Mouse (Mus musculus) lung, embryonic 15.5 days (tissue): ENCODE results near the gene Ppcdc. TPM values are rescaled to one million over a fixed set of nuclear protein-coding genes. Genes with fewer than 3 reads are reported as not detected.
"Not testable (repeated sequence)": the region's sequence is repeated elsewhere in the genome, so short reads cannot be mapped to it uniquely, and the experiment has no call there.

ENCODE experiments used
- ATAC-seq: fragments of 200-750 bp; cut with Nextera tagmentation; 2 replicates; pipeline ENCODE4 v1.8.0; 2017; ENCODE audit warnings: moderate number of reproducible peaks, borderline replicate concordance; ENCODE audit not compliant: low FRiP score, low TSS enrichment; ENCODE audit errors: extremely low read depth
- H3K27ac ChIP-seq: fragments of 300-500 bp; sonication (generic); 2 replicates; pipeline ENCODE4 v1.5.1; 2015; ENCODE audit warnings: moderate library complexity, mild to moderate bottlenecking, inconsistent platforms
- H3K27me3 ChIP-seq: fragments of 300-500 bp; sonication (generic); 2 replicates; pipeline ENCODE4 v1.6.1; 2015; ENCODE audit warnings: inconsistent platforms
- H3K36me3 ChIP-seq: fragments of 300-500 bp; sonication (generic); 2 replicates; pipeline ENCODE4 v1.6.1; 2015; ENCODE audit warnings: inconsistent platforms
- H3K4me1 ChIP-seq: fragments of 300-500 bp; sonication (generic); 2 replicates; pipeline ENCODE4 v1.6.1; 2015; ENCODE audit warnings: inconsistent platforms
- H3K4me2 ChIP-seq: fragments of 300-500 bp; sonication (generic); 2 replicates; pipeline ENCODE4 v1.6.1; 2015; ENCODE audit warnings: inconsistent platforms, mild to moderate bottlenecking, moderate library complexity
- H3K4me3 ChIP-seq: fragments of 300-500 bp; sonication (generic); 2 replicates; pipeline ENCODE4 v1.5.1; 2015; ENCODE audit warnings: mild to moderate bottlenecking, inconsistent platforms
- H3K9ac ChIP-seq: fragments of 300-500 bp; sonication (generic); 2 replicates; pipeline ENCODE4 v1.6.1; 2015; ENCODE audit warnings: inconsistent platforms
- H3K9me3 ChIP-seq: fragments of 300-500 bp; sonication (generic); 2 replicates; pipeline ENCODE4 v1.6.1; 2016; ENCODE audit warnings: inconsistent platforms
- WGBS: fragments of 180-500 bp; shearing (Covaris S2); methylation state at CpG from one replicate; pipeline ENCODE4 v1.1.7; 2015; 5-methylcytosine and 5-hydroxymethylcytosine counted together
- polyA plus RNA-seq: library from polyadenylated mRNA; unstranded; fragments of >200 nt; fragmentation: Nextera tagmentation; extraction: Ambion mirVana; gene quantifications from 2 replicates; pipeline ENCODE4 v1.2.1, GENCODE M21; 2015

The Ppcdc gene
- polyA plus RNA-seq, 1 experiment from 2014 or later = 27.5 TPM

GRCm38 (mm10) chr9:57427123-57427522 is 12.8 kb downstream of the Ppcdc start:
- not testable (repeated sequence) for H3K9ac ChIP-seq, H3K4me2 ChIP-seq, H3K27me3 ChIP-seq, H3K36me3 ChIP-seq, H3K4me3 ChIP-seq, H3K9me3 ChIP-seq, H3K27ac ChIP-seq, ATAC-seq
- H3K4me1 ChIP-seq = peaks cover 11% of the 10 kb centered on the region; the same call in 1 of the 2 replicates
- WGBS = 89% methylated on average over 4 of the region's 4 CpGs

- ATAC-seq = no peak
- Histone ChIP-seq H3K27ac (peak overlapping the region; percentile 12; the same call in 1 of the 2 replicates), H3K4me2 (no peak overlapping the region), H3K9me3 (no peaks in the 10 kb centered on the region), H3K4me1 (peaks cover 30% of the 10 kb centered on the region), H3K27me3 (no peaks in the 10 kb centered on the region; the same call in 1 of the 2 replicates), H3K36me3 (no peaks in the 10 kb centered on the region), H3K9ac (no peak overlapping the region), H3K4me3 (no peak overlapping the region)
- 58% methylated on average over 3 of the region's 3 CpGs for WGBS
Observed at GRCm38 (mm10) chr9:57425116-57425515, 14.8 kb downstream of the Ppcdc start.

GRCm38 (mm10) chr9:57424066-57424465 is 15.9 kb downstream of the Ppcdc start:
- H3K27me3 ChIP-seq = no peaks in the 10 kb centered on the region
- H3K4me1 ChIP-seq = peaks cover 41% of the 10 kb centered on the region
- 46% methylated on average over 6 of the region's 6 CpGs for WGBS
- H3K4me2 ChIP-seq = no peak overlapping the region
- H3K27ac ChIP-seq = no peak overlapping the region
- no peaks in the 10 kb centered on the region for H3K36me3 ChIP-seq
- H3K4me3 ChIP-seq = no peak overlapping the region
- H3K9me3 ChIP-seq = no peaks in the 10 kb centered on the region
- no peak for ATAC-seq
- no peak overlapping the region for H3K9ac ChIP-seq

GRCm38 (mm10) chr9:57421688-57422111 is 18.2 kb downstream of the Ppcdc start:
- 0 out of 2 replicates have a peak, but pooled peaks cover 3% of the 10 kb centered on the region for H3K27me3 ChIP-seq
- no peaks in the 10 kb centered on the region for H3K36me3 ChIP-seq
- H3K27ac ChIP-seq = peak overlapping the region; percentile 96
- no peaks in the 10 kb centered on the region for H3K9me3 ChIP-seq
- 28% methylated on average over 5 of the region's 5 CpGs for WGBS
- peaks cover 37% of the 10 kb centered on the region for H3K4me1 ChIP-seq
- no peak overlapping the region for H3K4me2 ChIP-seq
- ATAC-seq = no peak
- H3K9ac ChIP-seq = no peak overlapping the region
- H3K4me3 ChIP-seq = no peak overlapping the region

- peaks cover 37% of the 10 kb centered on the region for H3K4me1 ChIP-seq
- no peak; the same call in 1 of the 2 replicates for ATAC-seq
- WGBS = 9% methylated on average over 9 of the region's 9 CpGs
- no peak overlapping the region for H3K4me3 ChIP-seq
- H3K27me3 ChIP-seq = 0 out of 2 replicates have a peak, but pooled peaks cover 3% of the 10 kb centered on the region
- peak overlapping the region; percentile 45 for H3K4me2 ChIP-seq
- H3K27ac ChIP-seq = peak overlapping the region; percentile 96
- no peak overlapping the region for H3K9ac ChIP-seq
- H3K36me3 ChIP-seq = no peaks in the 10 kb centered on the region
- no peaks in the 10 kb centered on the region for H3K9me3 ChIP-seq
Observed at GRCm38 (mm10) chr9:57421121-57421571, 18.8 kb downstream of the Ppcdc start.

- Histone ChIP-seq H3K4me2 (peak overlapping the region; percentile 45), H3K9me3 (no peaks in the 10 kb centered on the region), H3K9ac (no peak overlapping the region), H3K36me3 (no peaks in the 10 kb centered on the region), H3K27ac (peak overlapping the region; percentile 96), H3K4me1 (peaks cover 37% of the 10 kb centered on the region), H3K27me3 (0 out of 2 replicates have a peak, but pooled peaks cover 3% of the 10 kb centered on the region), H3K4me3 (no peak overlapping the region; the same call in 1 of the 2 replicates)
- WGBS = 9% methylated on average over 20 of the region's 20 CpGs
- peak; percentile 96 for ATAC-seq
Observed at GRCm38 (mm10) chr9:57420321-57421120, 19.4 kb downstream of the Ppcdc start.

- H3K4me3 ChIP-seq = no peak overlapping the region
- no peaks in the 10 kb centered on the region for H3K9me3 ChIP-seq
- 0 out of 2 replicates have a peak, but pooled peaks cover 3% of the 10 kb centered on the region for H3K27me3 ChIP-seq
- 74% methylated on average over 16 of the region's 16 CpGs for WGBS
- peak overlapping the region; percentile 96 for H3K27ac ChIP-seq
- no peak overlapping the region for H3K9ac ChIP-seq
- ATAC-seq = no peak
- peaks cover 37% of the 10 kb centered on the region for H3K4me1 ChIP-seq
- no peaks in the 10 kb centered on the region for H3K36me3 ChIP-seq
- H3K4me2 ChIP-seq = peak overlapping the region; percentile 45
Observed at GRCm38 (mm10) chr9:57419521-57420267, 20.2 kb downstream of the Ppcdc start.

- ATAC-seq = no peak
- H3K9me3 ChIP-seq = no peaks in the 10 kb centered on the region
- no peaks in the 10 kb centered on the region for H3K36me3 ChIP-seq
- WGBS = 81% methylated on average over 8 of the region's 8 CpGs
- 0 out of 2 replicates have a peak, but pooled peaks cover 3% of the 10 kb centered on the region for H3K27me3 ChIP-seq
- no peak overlapping the region for H3K4me3 ChIP-seq
- H3K4me1 ChIP-seq = peaks cover 32% of the 10 kb centered on the region
- H3K4me2 ChIP-seq = no peak overlapping the region
- no peak overlapping the region for H3K9ac ChIP-seq
- no peak overlapping the region for H3K27ac ChIP-seq
Observed at GRCm38 (mm10) chr9:57417341-57417740, 22.6 kb downstream of the Ppcdc start.

- 82% methylated on average over 9 of the region's 9 CpGs for WGBS
- no peak for ATAC-seq
- H3K27ac ChIP-seq = no peak overlapping the region
Observed at GRCm38 (mm10) chr9:57407120-57407905, 32.6 kb downstream of the Ppcdc start.

GRCm38 (mm10) chr9:57406395-57406794 is 33.5 kb downstream of the Ppcdc start:
- Histone ChIP-seq H3K9ac (no peak overlapping the region), H3K36me3 (no peaks in the 10 kb centered on the region), H3K4me1 (no peaks in the 10 kb centered on the region), H3K27me3 (no peaks in the 10 kb centered on the region), H3K27ac (no peak overlapping the region), H3K4me2 (no peak overlapping the region), H3K4me3 (no peak overlapping the region), H3K9me3 (no peaks in the 10 kb centered on the region)
- WGBS = 87% methylated on average over 5 of the region's 5 CpGs
- no peak for ATAC-seq

More at GRCm38 (mm10) chr9:57407120-57407905, 32.6 kb downstream of the Ppcdc start:
- no peak overlapping the region for H3K4me3 ChIP-seq
- no peaks in the 10 kb centered on the region for H3K4me1 ChIP-seq
- no peak overlapping the region for H3K9ac ChIP-seq
- no peak overlapping the region for H3K4me2 ChIP-seq
- H3K9me3 ChIP-seq = no peaks in the 10 kb centered on the region
- H3K36me3 ChIP-seq = no peaks in the 10 kb centered on the region
- no peaks in the 10 kb centered on the region for H3K27me3 ChIP-seq

GRCm38 (mm10) chr9:57404036-57404435 is 35.9 kb downstream of the Ppcdc start:
- no peak overlapping the region for H3K4me2 ChIP-seq
- no peaks in the 10 kb centered on the region for H3K4me1 ChIP-seq
- no peak overlapping the region for H3K27ac ChIP-seq
- H3K36me3 ChIP-seq = no peaks in the 10 kb centered on the region
- H3K27me3 ChIP-seq = no peaks in the 10 kb centered on the region
- no peak for ATAC-seq
- H3K9ac ChIP-seq = no peak overlapping the region
- no peaks in the 10 kb centered on the region for H3K9me3 ChIP-seq
- H3K4me3 ChIP-seq = no peak overlapping the region
- 89% methylated on average over 5 of the region's 5 CpGs for WGBS
